Mouse (Mus musculus): ENCODE measurements around the gene Slc3a1. TPM values are rescaled to one million over a fixed set of nuclear protein-coding genes. Genes with fewer than 3 reads are reported as not detected.

Slc3a1 gene
- polyA plus RNA-seq, 1 experiment from 2014 or later = not detected

- no peak for ATAC-seq (ENCODE audit: insufficient number of reproducible peaks, low FRiP score)
- WGBS = 85% methylated on average over 3 of the region's 3 CpGs
- H3K4me2 ChIP-seq = no peak overlapping the region
- no peak overlapping the region for H3K9ac ChIP-seq
- no peak overlapping the region for H3K4me3 ChIP-seq
- no peaks in the 10 kb centered on the region for H3K9me3 ChIP-seq (replicated peaks)
- H3K27ac ChIP-seq (ENCODE audit: poor library complexity, severe bottlenecking) = no peak overlapping the region
- no peaks in the 10 kb centered on the region for H3K27me3 ChIP-seq (replicated peaks)
- H3K4me1 ChIP-seq (replicated peaks) = peaks cover 8% of the 10 kb centered on the region; the same call in 1 of the 2 replicates
- no peaks in the 10 kb centered on the region for H3K36me3 ChIP-seq
These were observed 9.8 kb upstream of the Slc3a1 start for GRCm38 (mm10) chr17:85018344-85018743.

- ATAC-seq (ENCODE audit: insufficient number of reproducible peaks, low FRiP score) = no peak
- Histone ChIP-seq H3K27ac (ENCODE audit: poor library complexity, severe bottlenecking) (no peak overlapping the region), H3K4me2 (no peak overlapping the region), H3K4me1 (replicated peaks) (peaks cover 9% of the 10 kb centered on the region; the same call in 1 of the 2 replicates), H3K9ac (no peak overlapping the region), H3K9me3 (replicated peaks) (no peaks in the 10 kb centered on the region), H3K27me3 (replicated peaks) (no peaks in the 10 kb centered on the region), H3K4me3 (no peak overlapping the region), H3K36me3 (no peaks in the 10 kb centered on the region)
- WGBS = 74% methylated on average over 5 of the region's 5 CpGs
These were observed 9.4 kb upstream of the Slc3a1 start for GRCm38 (mm10) chr17:85018794-85019193.

- H3K4me2 ChIP-seq = no peak overlapping the region
- H3K9me3 ChIP-seq (replicated peaks) = no peaks in the 10 kb centered on the region
- no peaks in the 10 kb centered on the region for H3K36me3 ChIP-seq
- ATAC-seq (ENCODE audit: insufficient number of reproducible peaks, low FRiP score) = no peak
- 84% methylated on average over 3 of the region's 3 CpGs for WGBS
- no peak overlapping the region for H3K4me3 ChIP-seq
- H3K27ac ChIP-seq (ENCODE audit: poor library complexity, severe bottlenecking) = no peak overlapping the region
- H3K27me3 ChIP-seq (replicated peaks) = no peaks in the 10 kb centered on the region
- peaks cover 9% of the 10 kb centered on the region; the same call in 1 of the 2 replicates for H3K4me1 ChIP-seq (replicated peaks)
- H3K9ac ChIP-seq = no peak overlapping the region
These were observed 7.8 kb upstream of the Slc3a1 start for GRCm38 (mm10) chr17:85020343-85020742.

- 0 out of 2 replicates have a peak, but pooled peaks have one; percentile 33 for ATAC-seq (ENCODE audit: insufficient number of reproducible peaks, low FRiP score)
- Histone ChIP-seq H3K27ac (ENCODE audit: poor library complexity, severe bottlenecking) (no peak overlapping the region), H3K4me3 (no peak overlapping the region), H3K36me3 (no peaks in the 10 kb centered on the region), H3K4me2 (no peak overlapping the region), H3K27me3 (replicated peaks) (no peaks in the 10 kb centered on the region), H3K4me1 (replicated peaks) (peaks cover 4% of the 10 kb centered on the region; the same call in 1 of the 2 replicates), H3K9me3 (replicated peaks) (no peaks in the 10 kb centered on the region), H3K9ac (no peak overlapping the region)
- WGBS = 63% methylated on average over 22 of the region's 22 CpGs
These were observed 4.7 kb upstream of the Slc3a1 start for GRCm38 (mm10) chr17:85023247-85024167.

- no peaks in the 10 kb centered on the region for H3K27me3 ChIP-seq (replicated peaks)
- no peaks in the 10 kb centered on the region for H3K9me3 ChIP-seq (replicated peaks)
- H3K4me1 ChIP-seq (replicated peaks) = 0 out of 2 replicates have a peak, but pooled peaks cover 4% of the 10 kb centered on the region
- H3K4me3 ChIP-seq = no peak overlapping the region
- no peak overlapping the region for H3K9ac ChIP-seq
- WGBS = 91% methylated on average over 8 of the region's 8 CpGs
- no peak overlapping the region for H3K27ac ChIP-seq (ENCODE audit: poor library complexity, severe bottlenecking)
- H3K4me2 ChIP-seq = no peak overlapping the region
- no peak for ATAC-seq (ENCODE audit: insufficient number of reproducible peaks, low FRiP score)
- no peaks in the 10 kb centered on the region for H3K36me3 ChIP-seq
These were observed 3.9 kb upstream of the Slc3a1 start for GRCm38 (mm10) chr17:85024237-85024636.

GRCm38 (mm10) chr17:85025151-85025550, 3.0 kb upstream of the Slc3a1 start:
- ATAC-seq (ENCODE audit: insufficient number of reproducible peaks, low FRiP score) = no peak
- Histone ChIP-seq H3K9ac (no peak overlapping the region), H3K4me2 (no peak overlapping the region), H3K9me3 (replicated peaks) (no peaks in the 10 kb centered on the region), H3K4me3 (no peak overlapping the region), H3K4me1 (replicated peaks) (0 out of 2 replicates have a peak, but pooled peaks cover 4% of the 10 kb centered on the region), H3K27me3 (replicated peaks) (no peaks in the 10 kb centered on the region), H3K27ac (ENCODE audit: poor library complexity, severe bottlenecking) (no peak overlapping the region), H3K36me3 (no peaks in the 10 kb centered on the region)
- 93% methylated on average over 6 of the region's 6 CpGs for WGBS

GRCm38 (mm10) chr17:85026436-85026835, 1.7 kb upstream of the Slc3a1 start:
- no peak for ATAC-seq (ENCODE audit: insufficient number of reproducible peaks, low FRiP score)
- Histone ChIP-seq H3K27me3 (replicated peaks) (no peaks in the 10 kb centered on the region), H3K9me3 (replicated peaks) (no peaks in the 10 kb centered on the region), H3K4me3 (no peak overlapping the region), H3K9ac (no peak overlapping the region), H3K4me1 (replicated peaks) (0 out of 2 replicates have a peak, but pooled peaks cover 4% of the 10 kb centered on the region), H3K27ac (ENCODE audit: poor library complexity, severe bottlenecking) (no peak overlapping the region), H3K4me2 (no peak overlapping the region), H3K36me3 (no peaks in the 10 kb centered on the region)
- WGBS = 82% methylated on average over 6 of the region's 6 CpGs

- Histone ChIP-seq H3K4me2 (no peak overlapping the region), H3K36me3 (no peaks in the 10 kb centered on the region), H3K4me3 (no peak overlapping the region), H3K27me3 (replicated peaks) (no peaks in the 10 kb centered on the region), H3K9me3 (replicated peaks) (no peaks in the 10 kb centered on the region), H3K27ac (ENCODE audit: poor library complexity, severe bottlenecking) (no peak overlapping the region), H3K9ac (no peak overlapping the region), H3K4me1 (replicated peaks) (0 out of 2 replicates have a peak, but pooled peaks cover 4% of the 10 kb centered on the region)
- no peak for ATAC-seq (ENCODE audit: insufficient number of reproducible peaks, low FRiP score)
- WGBS = 83% methylated on average over 3 of the region's 3 CpGs
These were observed 929 bp upstream of the Slc3a1 start for GRCm38 (mm10) chr17:85027247-85027646.

- H3K36me3 ChIP-seq = no peaks in the 10 kb centered on the region
- H3K9me3 ChIP-seq (replicated peaks) = no peaks in the 10 kb centered on the region
- H3K4me2 ChIP-seq = no peak overlapping the region
- H3K4me1 ChIP-seq (replicated peaks) = no peaks in the 10 kb centered on the region
- H3K27me3 ChIP-seq (replicated peaks) = no peaks in the 10 kb centered on the region
- no peak overlapping the region for H3K4me3 ChIP-seq
- H3K27ac ChIP-seq (ENCODE audit: poor library complexity, severe bottlenecking) = no peak overlapping the region
- no peak overlapping the region for H3K9ac ChIP-seq
- 92% methylated on average over 10 of the region's 10 CpGs for WGBS
- no peak for ATAC-seq (ENCODE audit: insufficient number of reproducible peaks, low FRiP score)
These were observed 621 bp downstream of the Slc3a1 start for GRCm38 (mm10) chr17:85028797-85029196.

- no peaks in the 10 kb centered on the region for H3K9me3 ChIP-seq (replicated peaks)
- ATAC-seq (ENCODE audit: insufficient number of reproducible peaks, low FRiP score) = no peak
- 58% methylated on average over 5 of the region's 5 CpGs for WGBS
These were observed 2.5 kb downstream of the Slc3a1 start for GRCm38 (mm10) chr17:85030651-85031050.

GRCm38 (mm10) chr17:85033087-85033486, 4.9 kb downstream of the Slc3a1 start:
- no peak overlapping the region for H3K4me3 ChIP-seq
- no peak for ATAC-seq (ENCODE audit: insufficient number of reproducible peaks, low FRiP score)
- H3K9me3 ChIP-seq (replicated peaks) = no peaks in the 10 kb centered on the region
- no peaks in the 10 kb centered on the region for H3K36me3 ChIP-seq
- no peak overlapping the region for H3K9ac ChIP-seq
- WGBS = 85% methylated on average over 3 of the region's 3 CpGs
- H3K27ac ChIP-seq (ENCODE audit: poor library complexity, severe bottlenecking) = no peak overlapping the region
- no peak overlapping the region for H3K4me2 ChIP-seq
- H3K27me3 ChIP-seq (replicated peaks) = no peaks in the 10 kb centered on the region
- H3K4me1 ChIP-seq (replicated peaks) = 0 out of 2 replicates have a peak, but pooled peaks cover 4% of the 10 kb centered on the region

More at GRCm38 (mm10) chr17:85030651-85031050, 2.5 kb downstream of the Slc3a1 start:
- Histone ChIP-seq H3K4me1 (replicated peaks) (0 out of 2 replicates have a peak, but pooled peaks cover 4% of the 10 kb centered on the region), H3K27ac (ENCODE audit: poor library complexity, severe bottlenecking) (no peak overlapping the region), H3K36me3 (no peaks in the 10 kb centered on the region), H3K4me3 (no peak overlapping the region), H3K27me3 (replicated peaks) (no peaks in the 10 kb centered on the region), H3K9ac (no peak overlapping the region), H3K4me2 (no peak overlapping the region)
